Mouse (Mus musculus) forebrain, embryonic 10.5 days (tissue): ENCODE data around the gene Olfr117. TPM values are rescaled to one million over a fixed set of nuclear protein-coding genes. Genes with fewer than 3 reads are reported as not detected.
"Not testable (repeated sequence)": the region's sequence is repeated elsewhere in the genome, so short reads cannot be mapped to it uniquely, and the experiment has no call there.

Experiments used
- DNase-seq: peaks from one replicate; pipeline ENCODE4 v3.0.0-alpha.2; 2017; ENCODE audit warnings: low spot score; ENCODE audit errors: extremely low spot score
- H3K27ac ChIP-seq: fragments of 300-500 bp; sonication (generic); 2 replicates; pipeline ENCODE4 v1.5.1; 2016; ENCODE audit warnings: mild to moderate bottlenecking
- H3K27me3 ChIP-seq: fragments of 300-500 bp; sonication (generic); 2 replicates; pipeline ENCODE4 v1.6.1; 2016; ENCODE audit warnings: mild to moderate bottlenecking; ENCODE audit not compliant: poor library complexity, severe bottlenecking
- H3K36me3 ChIP-seq: fragments of 300-500 bp; sonication (generic); replicated peaks from 2 replicates; pipeline ENCODE4 v1.6.1; 2016; ENCODE audit warnings: mild to moderate bottlenecking, moderate library complexity
- H3K4me1 ChIP-seq: fragments of 300-500 bp; sonication (generic); 2 replicates; pipeline ENCODE4 v1.6.1; 2016
- H3K4me3 ChIP-seq: fragments of 300-500 bp; sonication (generic); 2 replicates; pipeline ENCODE4 v1.5.1; 2016; ENCODE audit warnings: mild to moderate bottlenecking, moderate library complexity
- H3K9me3 ChIP-seq: fragments of 300-500 bp; sonication (generic); 2 replicates; pipeline ENCODE4 v1.6.1; 2016; ENCODE audit warnings: mild to moderate bottlenecking, moderate library complexity
- WGBS: fragments of 180-500 bp; shearing (Covaris S2); methylation state at CpG from one replicate; pipeline ENCODE4 v1.1.7; 2016; 5-methylcytosine and 5-hydroxymethylcytosine counted together
- polyA plus RNA-seq: library from polyadenylated mRNA; unstranded; fragments of >200 nt; fragmentation: Nextera tagmentation; extraction: Ambion mirVana; gene quantifications from 2 replicates; pipeline ENCODE4 v1.2.1, GENCODE M21; 2016

Olfr117 gene
- not detected in 2 replicates for polyA plus RNA-seq

GRCm38 (mm10) chr17:37663682-37664081, at the start of gene Olfr117:
Gene Olfr117 (minus strand): TSS chr17:37663782.
- Histone ChIP-seq H3K4me1 (no peaks in the 10 kb centered on the region), H3K36me3 (no peaks in the 10 kb centered on the region), H3K4me3 (no peak within 1 kb of the TSS), H3K27ac (no peak within 1 kb of the TSS), H3K9me3 (no peaks in the 10 kb centered on the region; the same call in 1 of the 2 replicates), H3K27me3 (no peaks in the 10 kb centered on the region)
- DNase-seq, result no peak
- 78% methylated on average over 1 of the region's 1 CpGs for WGBS

DNA sequence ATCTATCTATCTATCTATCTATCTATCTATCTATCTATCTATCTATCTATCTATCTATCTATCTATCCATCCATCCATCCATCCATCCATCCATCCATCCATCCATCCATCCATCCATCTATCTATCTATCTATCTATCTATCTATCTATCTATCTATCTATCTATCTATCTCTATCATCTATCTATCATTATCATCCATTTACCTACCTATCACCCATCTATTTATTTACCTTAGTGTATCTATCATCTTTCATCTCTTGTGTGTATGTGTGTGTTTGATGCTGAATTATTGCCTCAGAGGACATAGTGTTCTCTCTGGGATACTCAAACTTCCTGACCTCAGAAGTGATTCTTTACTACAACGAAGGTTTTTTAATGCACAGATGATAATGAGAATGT, 32.7 kb upstream of the Olfr117 start, which contains the start of gene Olfr119:
Olfr119 (plus strand) TSS at position 301 of the 400 bp plus-strand sequence.
- not testable (repeated sequence) for H3K9me3 ChIP-seq, DNase-seq, H3K4me1 ChIP-seq, H3K27ac ChIP-seq, H3K36me3 ChIP-seq, H3K4me3 ChIP-seq, H3K27me3 ChIP-seq
- WGBS, result 76% methylated on average over 1 of the region's 1 CpGs

- no peaks in the 10 kb centered on the region for H3K4me1 ChIP-seq
- WGBS, result 79% methylated on average over 2 of the region's 2 CpGs
- H3K27ac ChIP-seq, result no peak within 1 kb of the TSS
- no peak for DNase-seq
- H3K27me3 ChIP-seq, result no peaks in the 10 kb centered on the region
- H3K4me3 ChIP-seq, result no peak within 1 kb of the TSS
- no peaks in the 10 kb centered on the region for H3K9me3 ChIP-seq
- H3K36me3 ChIP-seq, result no peaks in the 10 kb centered on the region
These were observed 3.1 kb upstream of the Olfr117 start, which contains the start of gene Olfr118 for GRCm38 (mm10) chr17:37666688-37667087. Gene Olfr118 (plus strand): TSS chr17:37666988.

- 90% methylated on average over 2 of the region's 2 CpGs for WGBS
- H3K9me3 ChIP-seq, result peaks cover 13% of the 10 kb centered on the region; the same call in 1 of the 2 replicates
- no peaks in the 10 kb centered on the region for H3K4me1 ChIP-seq
- no peaks in the 10 kb centered on the region for H3K36me3 ChIP-seq
- H3K27me3 ChIP-seq, result no peaks in the 10 kb centered on the region
- no peak within 1 kb of the TSS for H3K27ac ChIP-seq
- no peak for DNase-seq
- no peak within 1 kb of the TSS for H3K4me3 ChIP-seq
These were observed 36.6 kb downstream of the Olfr117 start, which contains the start of the genes Olfr115 and Olfr116 for GRCm38 (mm10) chr17:37627009-37627408. Gene Olfr115 (minus strand): TSS chr17:37627109. Gene Olfr116 (minus strand): TSS chr17:37627199.

Other genes with a start within 250 kb of the Olfr117 start
- not detected in 2 replicates for gene Olfr108, start 218.3 kb downstream of the Olfr117 start, polyA plus RNA-seq
- gene Olfr109, start 204.9 kb downstream of the Olfr117 start, polyA plus RNA-seq, result not detected in 2 replicates
- gene H2-M2, start 180.2 kb downstream of the Olfr117 start, polyA plus RNA-seq, result not detected in 2 replicates
- gene Olfr110, start 171.3 kb downstream of the Olfr117 start, polyA plus RNA-seq, result not detected in 2 replicates
- gene Olfr111, start 155.8 kb downstream of the Olfr117 start, polyA plus RNA-seq, result not detected in 2 replicates
- gene Olfr112, start 94.3 kb downstream of the Olfr117 start, polyA plus RNA-seq, result not detected in 2 replicates
- gene Olfr113, start 86.1 kb downstream of the Olfr117 start, polyA plus RNA-seq, result not detected in 2 replicates
- gene Olfr114, start 71.0 kb downstream of the Olfr117 start, polyA plus RNA-seq, result not detected in 2 replicates
- not detected in 2 replicates for gene Olfr115, start 36.7 kb downstream of the Olfr117 start, polyA plus RNA-seq
- gene Olfr116, start 36.6 kb downstream of the Olfr117 start, polyA plus RNA-seq, result not detected in 2 replicates
- gene Olfr118, start 3.2 kb upstream of the Olfr117 start, polyA plus RNA-seq, result not detected in 2 replicates
- gene Olfr119, start 32.8 kb upstream of the Olfr117 start, polyA plus RNA-seq, result not detected in 2 replicates
- not detected in 2 replicates for gene Olfr120, start 58.0 kb upstream of the Olfr117 start, polyA plus RNA-seq
- not detected in 2 replicates for gene Olfr121, start 85.1 kb upstream of the Olfr117 start, polyA plus RNA-seq
- not detected in 2 replicates for gene Olfr122, start 104.8 kb upstream of the Olfr117 start, polyA plus RNA-seq
- not detected in 2 replicates for gene Olfr123, start 129.7 kb upstream of the Olfr117 start, polyA plus RNA-seq
- gene Olfr124, start 136.1 kb upstream of the Olfr117 start, polyA plus RNA-seq, result not detected in 2 replicates
- gene Olfr125, start 169.2 kb upstream of the Olfr117 start, polyA plus RNA-seq, result not detected in 2 replicates
- gene Olfr126, start 183.7 kb upstream of the Olfr117 start, polyA plus RNA-seq, result not detected in 2 replicates
- gene Olfr127, start 236.7 kb upstream of the Olfr117 start, polyA plus RNA-seq, result not detected in 2 replicates